Mouse (Mus musculus): ENCODE results near the gene AI182371. TPM values are rescaled to one million over a fixed set of nuclear protein-coding genes. Genes with fewer than 3 reads are reported as not detected.

The AI182371 gene
- total RNA-seq (2014; rRNA removed) (0.93 and 1.2 TPM in 2 replicates), polyA plus RNA-seq (2015; fragmentation: Nextera tagmentation; extraction: Ambion mirVana) (0.19 TPM in 1 of 2 replicates, not detected in the other)

DNA sequence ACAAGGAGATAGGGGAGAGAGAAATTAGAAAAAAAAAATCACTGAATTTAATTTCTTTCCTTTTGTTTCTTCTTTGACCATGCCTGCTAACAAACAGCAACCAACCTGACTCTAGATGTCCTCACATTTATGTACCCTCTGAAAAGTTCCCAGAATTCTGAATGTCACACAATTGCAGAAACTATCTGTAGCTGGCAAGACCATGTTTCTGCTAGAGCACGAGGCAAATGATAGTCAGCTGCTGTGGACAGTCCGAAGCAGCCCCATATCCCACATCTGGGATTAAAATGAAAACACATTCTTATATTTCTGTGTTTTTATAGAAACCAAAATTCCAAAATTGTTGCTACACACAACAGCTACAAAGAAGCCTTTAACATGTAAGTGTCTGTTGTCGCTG lies at the start of gene AI182371:
TSS of gene AI182371 (minus strand) at position 101 of the 400 bp plus-strand sequence.
- no peak for DNase-seq (ENCODE audit: low spot score)
- TF ChIP-seq CTCF (IDR thresholded peaks at IDR 0.05), result no peak
- H3K27ac ChIP-seq (ENCODE audit: low read depth, low read length), result no peak within 1 kb of the TSS
- no peaks in the 10 kb centered on the region for H3K9me3 ChIP-seq (ENCODE audit: low read length)
- ATAC-seq (ENCODE audit: low FRiP score), result no peak
- H3K36me3 ChIP-seq (ENCODE audit: insufficient read depth, low read length), result no peaks in the 10 kb centered on the region
- no peak within 1 kb of the TSS for H3K9ac ChIP-seq (replicated peaks; ENCODE audit: low read length, poor library complexity, severe bottlenecking)
- no peak within 1 kb of the TSS for H3K4me2 ChIP-seq (ENCODE audit: low read depth, low read length, poor library complexity, severe bottlenecking)
- no peaks in the 10 kb centered on the region for H3K27me3 ChIP-seq (ENCODE audit: insufficient read depth, low read length)
- WGBS, result 94% methylated on average over 3 of the region's 3 CpGs
- no peaks in the 10 kb centered on the region for H3K4me1 ChIP-seq (ENCODE audit: insufficient read depth, low read length)
- no peak within 1 kb of the TSS for H3K4me3 ChIP-seq (ENCODE audit: low read depth, low read length)

DNA sequence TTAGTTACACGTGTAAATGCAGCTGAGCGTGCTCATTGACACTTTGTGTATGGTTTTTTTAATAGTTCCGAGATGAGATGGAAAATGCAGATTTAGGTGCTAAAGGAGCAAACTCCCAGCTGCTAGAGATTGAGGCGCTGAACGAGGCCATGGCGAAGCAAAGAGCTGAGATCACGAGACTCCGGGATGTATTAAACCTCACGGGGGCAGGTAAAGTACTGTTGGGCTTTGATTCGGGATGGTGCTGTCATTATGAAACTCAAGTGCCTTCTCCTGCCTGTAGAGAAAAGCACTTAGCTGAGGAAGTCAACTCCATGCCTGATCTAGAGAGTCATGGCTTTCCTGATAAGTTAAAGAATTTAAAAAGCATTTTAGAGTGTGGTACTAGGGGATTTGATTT lies 47.5 kb upstream of the AI182371 start:
- no peak for DNase-seq (ENCODE audit: low spot score)
- Histone ChIP-seq H3K4me2 (ENCODE audit: low read depth, low read length, poor library complexity, severe bottlenecking) (no peak overlapping the region), H3K9ac (replicated peaks; ENCODE audit: low read length, poor library complexity, severe bottlenecking) (no peak overlapping the region), H3K27ac (ENCODE audit: low read depth, low read length) (no peak overlapping the region), H3K4me3 (ENCODE audit: low read depth, low read length) (no peak overlapping the region), H3K4me1 (ENCODE audit: insufficient read depth, low read length) (no peaks in the 10 kb centered on the region), H3K27me3 (ENCODE audit: insufficient read depth, low read length) (no peaks in the 10 kb centered on the region), H3K36me3 (ENCODE audit: insufficient read depth, low read length) (peaks cover 80% of the 10 kb centered on the region), H3K9me3 (ENCODE audit: low read length) (no peaks in the 10 kb centered on the region)
- no peak for ATAC-seq (ENCODE audit: low FRiP score)
- no peak for TF ChIP-seq CTCF (IDR thresholded peaks at IDR 0.05)
- WGBS, result 94% methylated on average over 10 of the region's 10 CpGs

DNA sequence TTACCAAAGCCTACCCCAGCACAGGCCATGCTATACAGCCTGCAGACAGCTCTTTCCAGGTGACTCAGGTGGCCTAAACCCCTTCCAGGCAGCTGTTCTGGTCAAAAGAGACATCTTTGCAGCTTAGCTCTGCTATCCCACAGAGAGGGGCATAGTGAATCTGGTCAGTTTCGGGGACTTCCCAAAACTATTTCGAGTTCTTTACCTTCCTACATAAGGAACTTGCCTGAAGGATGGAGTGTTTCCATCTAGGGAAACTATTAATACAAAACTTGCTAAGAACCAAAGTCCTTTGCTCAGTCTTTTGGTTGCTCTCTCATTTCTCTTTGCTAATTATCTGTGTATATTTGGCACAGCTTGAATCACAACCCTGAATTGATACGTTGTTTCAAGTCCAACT lies 40.3 kb upstream of the AI182371 start:
- WGBS, result 96% methylated on average over 3 of the region's 3 CpGs
- H3K9ac ChIP-seq (replicated peaks; ENCODE audit: low read length, poor library complexity, severe bottlenecking), result no peak overlapping the region
- H3K27ac ChIP-seq (ENCODE audit: low read depth, low read length), result no peak overlapping the region
- H3K4me3 ChIP-seq (ENCODE audit: low read depth, low read length), result no peak overlapping the region
- H3K4me2 ChIP-seq (ENCODE audit: low read depth, low read length, poor library complexity, severe bottlenecking), result no peak overlapping the region
- no peaks in the 10 kb centered on the region for H3K9me3 ChIP-seq (ENCODE audit: low read length)
- DNase-seq (ENCODE audit: low spot score), result no peak
- H3K4me1 ChIP-seq (ENCODE audit: insufficient read depth, low read length), result no peaks in the 10 kb centered on the region
- peaks cover 51% of the 10 kb centered on the region for H3K36me3 ChIP-seq (ENCODE audit: insufficient read depth, low read length)
- no peaks in the 10 kb centered on the region for H3K27me3 ChIP-seq (ENCODE audit: insufficient read depth, low read length)
- no peak for TF ChIP-seq CTCF (IDR thresholded peaks at IDR 0.05)
- no peak for ATAC-seq (ENCODE audit: low FRiP score)

DNA sequence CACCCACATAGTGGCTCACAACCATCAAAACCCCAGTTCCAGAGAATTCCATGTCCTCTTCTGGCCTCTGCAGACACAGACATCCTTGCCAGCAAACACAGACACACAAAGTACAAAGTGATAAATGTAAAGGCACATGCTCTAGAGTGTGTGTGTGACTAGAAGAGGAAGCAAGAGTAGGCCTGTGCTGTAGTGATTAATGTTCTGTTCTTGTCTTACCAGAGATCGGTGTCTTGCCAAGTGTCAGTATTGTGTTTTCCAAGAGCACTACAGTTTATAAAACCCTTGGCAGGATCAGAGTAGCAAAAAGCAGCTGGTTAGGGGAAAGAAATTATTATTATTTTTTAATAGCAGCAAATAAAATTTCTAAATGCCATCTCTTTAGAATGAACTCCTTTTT lies 37.2 kb upstream of the AI182371 start:
- Histone ChIP-seq H3K4me3 (ENCODE audit: low read depth, low read length) (no peak overlapping the region), H3K9me3 (ENCODE audit: low read length) (no peaks in the 10 kb centered on the region), H3K4me1 (ENCODE audit: insufficient read depth, low read length) (no peaks in the 10 kb centered on the region), H3K27me3 (ENCODE audit: insufficient read depth, low read length) (no peaks in the 10 kb centered on the region), H3K36me3 (ENCODE audit: insufficient read depth, low read length) (peaks cover 34% of the 10 kb centered on the region; the same call in 1 of the 2 replicates), H3K27ac (ENCODE audit: low read depth, low read length) (no peak overlapping the region), H3K9ac (replicated peaks; ENCODE audit: low read length, poor library complexity, severe bottlenecking) (no peak overlapping the region), H3K4me2 (ENCODE audit: low read depth, low read length, poor library complexity, severe bottlenecking) (no peak overlapping the region)
- no peak for TF ChIP-seq CTCF (IDR thresholded peaks at IDR 0.05)
- 100% methylated on average over 1 of the region's 1 CpGs for WGBS
- ATAC-seq (ENCODE audit: low FRiP score) (no peak), DNase-seq (ENCODE audit: low spot score) (no peak)

DNA sequence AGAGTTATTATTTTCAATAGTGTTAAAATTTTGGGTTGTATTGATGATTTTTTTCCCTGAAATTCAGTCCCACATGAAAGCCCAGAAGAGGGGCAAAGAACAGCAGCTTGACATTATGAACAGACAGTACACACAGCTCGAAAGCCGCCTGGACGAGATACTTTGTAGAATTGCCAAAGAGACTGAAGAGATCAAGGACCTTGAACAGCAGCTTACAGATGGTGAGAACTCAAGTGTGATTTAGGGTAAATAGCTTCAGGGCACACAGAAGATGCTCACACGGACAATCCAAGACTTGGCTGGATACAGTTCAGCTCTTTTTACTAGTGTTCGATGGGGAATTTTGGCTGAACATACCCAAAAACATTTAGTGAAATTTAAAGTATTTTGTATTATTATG lies 32.5 kb upstream of the AI182371 start:
- Histone ChIP-seq H3K36me3 (ENCODE audit: insufficient read depth, low read length) (peaks cover 21% of the 10 kb centered on the region; the same call in 1 of the 2 replicates), H3K4me1 (ENCODE audit: insufficient read depth, low read length) (0 out of 2 replicates have a peak, but pooled peaks cover 3% of the 10 kb centered on the region), H3K27me3 (ENCODE audit: insufficient read depth, low read length) (no peaks in the 10 kb centered on the region), H3K4me2 (ENCODE audit: low read depth, low read length, poor library complexity, severe bottlenecking) (no peak overlapping the region), H3K4me3 (ENCODE audit: low read depth, low read length) (no peak overlapping the region), H3K27ac (ENCODE audit: low read depth, low read length) (no peak overlapping the region), H3K9ac (replicated peaks; ENCODE audit: low read length, poor library complexity, severe bottlenecking) (no peak overlapping the region), H3K9me3 (ENCODE audit: low read length) (no peaks in the 10 kb centered on the region)
- no peak for TF ChIP-seq CTCF (IDR thresholded peaks at IDR 0.05)
- ATAC-seq (ENCODE audit: low FRiP score) (no peak), DNase-seq (ENCODE audit: low spot score) (no peak)
- WGBS, result 82% methylated on average over 5 of the region's 5 CpGs

DNA sequence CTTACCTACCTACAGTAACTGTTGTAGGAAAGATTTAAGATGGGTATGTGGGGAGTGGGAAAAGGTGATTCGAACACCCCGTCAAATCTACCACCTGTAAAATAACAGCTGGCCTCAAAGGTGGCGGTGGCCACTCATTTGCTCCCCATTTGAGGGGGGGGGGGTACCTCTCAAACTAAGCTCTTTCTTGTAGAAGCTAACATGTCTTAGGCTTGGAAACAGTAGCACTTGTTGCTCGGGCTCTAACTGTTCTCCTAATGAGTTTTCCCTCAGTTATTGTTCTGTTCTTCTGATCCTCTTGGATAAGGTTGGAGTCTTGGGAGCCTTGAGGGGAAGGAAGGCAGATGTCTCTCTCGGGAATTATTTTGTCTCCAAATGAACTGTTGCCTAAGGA lies 31.3 kb upstream of the AI182371 start:
- Histone ChIP-seq H3K36me3 (ENCODE audit: insufficient read depth, low read length) (peaks cover 13% of the 10 kb centered on the region; the same call in 1 of the 2 replicates), H3K4me3 (ENCODE audit: low read depth, low read length) (peak overlapping the region; percentile 33), H3K27me3 (ENCODE audit: insufficient read depth, low read length) (no peaks in the 10 kb centered on the region), H3K4me1 (ENCODE audit: insufficient read depth, low read length) (0 out of 2 replicates have a peak, but pooled peaks cover 3% of the 10 kb centered on the region), H3K9ac (replicated peaks; ENCODE audit: low read length, poor library complexity, severe bottlenecking) (no peak overlapping the region), H3K27ac (ENCODE audit: low read depth, low read length) (no peak overlapping the region), H3K4me2 (ENCODE audit: low read depth, low read length, poor library complexity, severe bottlenecking) (peak overlapping the region; percentile 47), H3K9me3 (ENCODE audit: low read length) (no peaks in the 10 kb centered on the region)
- DNase-seq (ENCODE audit: low spot score), result no peak
- no peak for TF ChIP-seq CTCF (IDR thresholded peaks at IDR 0.05)
- no peak for ATAC-seq (ENCODE audit: low FRiP score)
- 11% methylated on average over 5 of the region's 5 CpGs for WGBS

Data from midbrain, postnatal 0 days (tissue).